Comparison of ENCODE assay signal across 7 mouse cellular contexts in the genomic region with DNA sequence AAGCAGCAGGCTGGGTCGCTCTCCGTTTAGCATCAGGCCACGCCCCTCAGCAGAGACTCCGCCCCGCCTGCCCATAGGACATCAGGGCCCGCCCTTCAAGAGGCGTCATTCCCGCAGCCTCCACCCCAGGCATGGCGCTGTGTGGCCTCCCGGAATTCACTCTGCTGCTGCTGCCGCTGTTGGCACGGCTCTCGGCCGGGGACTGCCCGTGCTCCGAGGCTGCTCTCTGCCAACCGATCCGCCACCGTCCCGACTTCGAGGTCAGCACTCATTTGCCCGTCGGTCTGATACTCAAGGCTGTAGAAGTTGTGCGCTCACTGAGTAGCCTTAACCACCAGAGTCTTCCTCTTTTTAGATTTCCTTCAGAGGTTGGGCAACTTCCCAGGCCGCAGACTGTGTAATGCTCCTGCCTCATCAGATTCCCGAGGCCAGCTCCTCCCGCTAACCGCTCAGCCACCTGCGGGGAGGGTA. TPM values are rescaled to one million over a fixed set of nuclear protein-coding genes. Genes with fewer than 3 reads are reported as not detected.
DNase-seq lines count a peak whose midpoint lies in the region; ATAC-seq lines count a peak whose summit lies in the region.

No protein-coding gene starts in this region.

- peak overlapping the region; percentile 81 for H3K27ac ChIP-seq in intestine, embryonic 15.5 days
- H3K27ac ChIP-seq in midbrain, embryonic 10.5 days (replicated peaks) = peak overlapping the region; percentile 87

- H3K4me3 ChIP-seq in intestine, embryonic 15.5 days (replicated peaks) = peak overlapping the region; percentile 56
- H3K4me3 ChIP-seq in midbrain, embryonic 10.5 days = peak overlapping the region; percentile 65

- ATAC-seq in intestine, embryonic 15.5 days = peak; percentile 99

- 0% methylated on average over 29 of the region's 29 CpGs for WGBS in intestine, embryonic 15.5 days
- under 1% methylated on average over 29 of the region's 29 CpGs for WGBS in midbrain, embryonic 10.5 days

- no peaks in the 10 kb centered on the region for H3K9me3 ChIP-seq in intestine, embryonic 15.5 days
- no peaks in the 10 kb centered on the region for H3K9me3 ChIP-seq in midbrain, embryonic 10.5 days (replicated peaks)

- H3K4me1 ChIP-seq in intestine, embryonic 15.5 days (replicated peaks) = 0 out of 2 replicates have a peak, but pooled peaks cover 2% of the 10 kb centered on the region
- H3K4me1 ChIP-seq in midbrain, embryonic 10.5 days = peaks cover 17% of the 10 kb centered on the region

- H3K27me3 ChIP-seq in intestine, embryonic 15.5 days (replicated peaks) = no peaks in the 10 kb centered on the region
- no peaks in the 10 kb centered on the region for H3K27me3 ChIP-seq in midbrain, embryonic 10.5 days (ENCODE audit: low read depth, poor library complexity, severe bottlenecking)

- intact Hi-C loops in gastrocnemius, postnatal 36 days (cut with DNase I) = loop anchor here (5.0 kb wide), 1 partner anchor 47 kb away; the partner anchor contains the start of genes Gng5 and Spata1
- intact Hi-C loops in left cerebral cortex, postnatal 25 days (cut with DNase I) = loop anchor here (2.0 to 10.0 kb wide), 2 partner anchors 106 to 334 kb away; no protein-coding TSS in a partner anchor

- no peaks in the 10 kb centered on the region for H3K36me3 ChIP-seq in intestine, embryonic 15.5 days
- H3K36me3 ChIP-seq in midbrain, embryonic 10.5 days = peaks cover 9% of the 10 kb centered on the region

- H3K4me2 ChIP-seq in intestine, embryonic 15.5 days (replicated peaks) = peak overlapping the region; percentile 68

- DNase-seq in adrenal gland, adult 18-20 months (ENCODE audit: low spot score in 2 of 2) = peak; percentile 89 to 91
- peak; percentile 97 for DNase-seq in embryo, embryonic 11 days
- DNase-seq in gastrocnemius, postnatal 36 days = peak; percentile 86 to 90
- peak; percentile 91 to 95 for DNase-seq in left cerebral cortex, postnatal 25 days (ENCODE audit: low spot score in 2 of 2)
- peak; percentile 93 for DNase-seq in midbrain, embryonic 10.5 days (ENCODE audit: low spot score)
- peak; percentile 89 for DNase-seq in right cerebral cortex, postnatal 4 days

- peak overlapping the region; percentile 66 for H3K9ac ChIP-seq in intestine, embryonic 15.5 days

RNA-seq across cellular contexts. Expression of gene Ctbs, which starts 0.8 kb away (rescaled TPM):
- total RNA-seq in adrenal gland, adult 18-20 months (2021) = 1 to 10 TPM; 5.3 to 8.2 TPM
- total RNA-seq in gastrocnemius, postnatal 36 days (2021) = 1 to 10 TPM; 4.0 to 5.7 TPM
- 10.1 and 11.3 TPM in 2 replicates for polyA plus RNA-seq in intestine, embryonic 15.5 days (2015; fragmentation: Nextera tagmentation; extraction: Ambion mirVana)
- total RNA-seq in left cerebral cortex, postnatal 25 days (2021) = 1 to 10 TPM; 6.3 to 8.4 TPM
- polyA plus RNA-seq in midbrain, embryonic 10.5 days (2016; fragmentation: Nextera tagmentation; extraction: Ambion mirVana) = 5.7 and 6.6 TPM in 2 replicates

RNA-seq across cellular contexts. Expression of gene Ssx2ip, which starts 46.0 kb away (rescaled TPM):
- 1 to 10 TPM; 6.4 to 6.6 TPM for total RNA-seq in adrenal gland, adult 18-20 months (2021)
- 10 to 100 TPM; 25.9 to 33.6 TPM for total RNA-seq in gastrocnemius, postnatal 36 days (2021)
- 38.6 and 41.5 TPM in 2 replicates for polyA plus RNA-seq in intestine, embryonic 15.5 days (2015; fragmentation: Nextera tagmentation; extraction: Ambion mirVana)
- 10 to 100 TPM; 97.0 to 97.3 TPM for total RNA-seq in left cerebral cortex, postnatal 25 days (2021)
- polyA plus RNA-seq in midbrain, embryonic 10.5 days (2016; fragmentation: Nextera tagmentation; extraction: Ambion mirVana) = 28.4 and 30.3 TPM in 2 replicates

RNA-seq across cellular contexts. Expression of gene Spata1, which starts 49.1 kb away (rescaled TPM):
- 1 to 10 TPM; 2.7 to 3.3 TPM for total RNA-seq in adrenal gland, adult 18-20 months (2021)
- 1 to 10 TPM; 3.4 to 4.9 TPM for total RNA-seq in gastrocnemius, postnatal 36 days (2021)
- 2.8 and 2.9 TPM in 2 replicates for polyA plus RNA-seq in intestine, embryonic 15.5 days (2015; fragmentation: Nextera tagmentation; extraction: Ambion mirVana)
- 1 to 10 TPM; 4.0 to 6.7 TPM for total RNA-seq in left cerebral cortex, postnatal 25 days (2021)
- polyA plus RNA-seq in midbrain, embryonic 10.5 days (2016; fragmentation: Nextera tagmentation; extraction: Ambion mirVana) = 4.7 and 5.8 TPM in 2 replicates

RNA-seq across cellular contexts. Expression of gene Gng5, which starts 49.2 kb away (rescaled TPM):
- 100 to 1,000 TPM; 264 to 272 TPM for total RNA-seq in adrenal gland, adult 18-20 months (2021)
- total RNA-seq in gastrocnemius, postnatal 36 days (2021) = 100 to 1,000 TPM; 372 to 423 TPM
- polyA plus RNA-seq in intestine, embryonic 15.5 days (2015; fragmentation: Nextera tagmentation; extraction: Ambion mirVana) = 999 and 1,061 TPM in 2 replicates
- total RNA-seq in left cerebral cortex, postnatal 25 days (2021) = 10 to 100 TPM; 47.3 to 49.9 TPM
- polyA plus RNA-seq in midbrain, embryonic 10.5 days (2016; fragmentation: Nextera tagmentation; extraction: Ambion mirVana) = 1,116 and 1,275 TPM in 2 replicates

Comparison
In these comparisons a context has a peak if more than half of its experiments do, and no peak if none do; other contexts are left out.
1. Peak in every context shown above with its lines: DNase-seq, ATAC-seq, H3K4me3 ChIP-seq and H3K27ac ChIP-seq.